In genomic region chr9:79847099-79847498, GRCm38 (mm10) we compare ENCODE assay signal across 27 mouse cellular contexts. TPM values are rescaled to one million over a fixed set of nuclear protein-coding genes. Genes with fewer than 3 reads are reported as not detected.
DNase-seq lines count a peak whose midpoint lies in the region; ATAC-seq lines count a peak whose summit lies in the region.
"Had no signal": no experiment of that assay in that cellular context is flagged by ENCODE, and none has a peak within 500 bp of the region (broad histone marks: within the 10 kb centered on the region; RNA-seq: fewer than 3 reads in every experiment).

No protein-coding gene starts in this region.

- no peak overlapping the region for H3K9ac ChIP-seq in midbrain, embryonic 11.5 days (ENCODE audit: low read length)
- H3K9ac ChIP-seq in midbrain, embryonic 16.5 days (ENCODE audit: low read depth, low read length), result no peak overlapping the region
- H3K9ac ChIP-seq: embryonic facial prominence, embryonic 12.5 days; forebrain, embryonic 13.5 days; forebrain, embryonic 15.5 days; forebrain, postnatal 0 days had no signal

- no peak overlapping the region for H3K4me2 ChIP-seq in midbrain, embryonic 11.5 days
- no peak overlapping the region for H3K4me2 ChIP-seq in midbrain, embryonic 16.5 days (ENCODE audit: low read length)
- H3K4me2 ChIP-seq: embryonic facial prominence, embryonic 12.5 days; forebrain, embryonic 13.5 days; forebrain, embryonic 15.5 days had no signal

- ATAC-seq in midbrain, embryonic 11.5 days (ENCODE audit: low FRiP score), result no peak
- ATAC-seq in midbrain, embryonic 16.5 days, result no peak
- 0 out of 2 replicates have a peak, but pooled peaks have one; percentile 22 for ATAC-seq in common myeloid progenitor, adult 5-6 weeks (replicated peaks; ENCODE audit: low read depth, poor library complexity, severe bottlenecking)
- peak; percentile 77 for ATAC-seq in megakaryocyte, adult 5-6 weeks (ENCODE audit: poor library complexity, severe bottlenecking)
- ATAC-seq in megakaryocyte-erythroid progenitor cell, adult 5-6 weeks (replicated peaks; ENCODE audit: low FRiP score, low TSS enrichment, poor library complexity, severe bottlenecking), result no peak
- ATAC-seq: activated CD4-positive, CD25-positive, alpha-beta regulatory T cell, adult 4 months; CD4-positive, CD25-positive, alpha-beta regulatory T cell, adult 4 months; forebrain, embryonic 13.5 days; forebrain, embryonic 15.5 days; forebrain, postnatal 0 days; Patski had no signal

- intact Hi-C loops in left cerebral cortex, postnatal 14 days (cut with DNase I), result no loop called here
- intact Hi-C loops in heart, postnatal 25 days (cut with DNase I), result no loop called here

- DNase-seq in midbrain, embryonic 11.5 days (ENCODE audit: low spot score, missing footprints), result peak; percentile 44
- no peak for DNase-seq in left cerebral cortex, postnatal 14 days (ENCODE audit: low spot score in 2 of 2)
- no peak for DNase-seq in heart, postnatal 25 days (ENCODE audit: low spot score)
- DNase-seq: adrenal gland, adult 2 months; adrenal gland, postnatal 10 days; adrenal gland, postnatal 25 days; B cell, adult 2 months; cerebellum, adult 11 months; cerebellum, adult 18-20 months; cerebellum, adult 8-10 months; cerebellum, adult 9-11 months; cerebellum, postnatal 14 days; cerebellum, postnatal 36 days; forebrain, postnatal 0 days had no signal

- H3K27me3 ChIP-seq in midbrain, embryonic 11.5 days (ENCODE audit: control insufficient read depth, insufficient read depth, low read length), result no peaks in the 10 kb centered on the region
- H3K27me3 ChIP-seq in midbrain, embryonic 16.5 days (ENCODE audit: control insufficient read depth, insufficient read depth, low read depth, low read length), result no peaks in the 10 kb centered on the region
- H3K27me3 ChIP-seq: CH12.LX; embryonic facial prominence, embryonic 12.5 days; forebrain, embryonic 13.5 days; forebrain, embryonic 15.5 days had no signal

- peaks cover 2% of the 10 kb centered on the region; the same call in 1 of the 2 replicates for H3K4me1 ChIP-seq in midbrain, embryonic 11.5 days (ENCODE audit: control insufficient read depth, insufficient read depth, low read length)
- H3K4me1 ChIP-seq in midbrain, embryonic 16.5 days (ENCODE audit: control insufficient read depth, insufficient read depth, low read length), result no peaks in the 10 kb centered on the region; the same call in 1 of the 2 replicates
- H3K4me1 ChIP-seq: embryonic facial prominence, embryonic 12.5 days; forebrain, embryonic 13.5 days; forebrain, embryonic 15.5 days had no signal

- no peak overlapping the region for H3K27ac ChIP-seq in midbrain, embryonic 11.5 days (ENCODE audit: low read depth, low read length)
- H3K27ac ChIP-seq in midbrain, embryonic 16.5 days (ENCODE audit: low read length), result no peak overlapping the region
- H3K27ac ChIP-seq: embryonic facial prominence, embryonic 10.5 days; embryonic facial prominence, embryonic 12.5 days; forebrain, embryonic 13.5 days; forebrain, embryonic 15.5 days had no signal

- no peaks in the 10 kb centered on the region for H3K36me3 ChIP-seq in midbrain, embryonic 11.5 days (ENCODE audit: control insufficient read depth, insufficient read depth, low read length)
- H3K36me3 ChIP-seq in midbrain, embryonic 16.5 days (ENCODE audit: control insufficient read depth, insufficient read depth, low read length), result no peaks in the 10 kb centered on the region
- H3K36me3 ChIP-seq: embryonic facial prominence, embryonic 10.5 days; embryonic facial prominence, embryonic 12.5 days; forebrain, embryonic 15.5 days; G1E had no signal

- H3K9me3 ChIP-seq in midbrain, embryonic 11.5 days (ENCODE audit: control insufficient read depth, low read length), result no peaks in the 10 kb centered on the region
- no peaks in the 10 kb centered on the region for H3K9me3 ChIP-seq in midbrain, embryonic 16.5 days (replicated peaks; ENCODE audit: control insufficient read depth, low read length, poor library complexity, severe bottlenecking)
- H3K9me3 ChIP-seq: embryonic facial prominence, embryonic 10.5 days; embryonic facial prominence, embryonic 12.5 days; forebrain, embryonic 13.5 days; forebrain, embryonic 15.5 days; G1E had no signal

- H3K4me3 ChIP-seq in midbrain, embryonic 11.5 days (ENCODE audit: low read depth, low read length), result no peak overlapping the region
- no peak overlapping the region for H3K4me3 ChIP-seq in midbrain, embryonic 16.5 days (ENCODE audit: low read depth, low read length)
- H3K4me3 ChIP-seq: embryonic facial prominence, embryonic 10.5 days; embryonic facial prominence, embryonic 12.5 days; forebrain, embryonic 13.5 days; forebrain, embryonic 15.5 days had no signal

RNA-seq across cellular contexts. Expression of gene Tmem30a, which starts 53.8 kb away (rescaled TPM):
- polyA plus RNA-seq in midbrain, embryonic 11.5 days (2014; fragmentation: Nextera tagmentation; extraction: Ambion mirVana), result 91.2 and 108 TPM in 2 replicates
- polyA plus RNA-seq in midbrain, embryonic 16.5 days (2015; fragmentation: Nextera tagmentation; extraction: Ambion mirVana), result 127 and 136 TPM in 2 replicates
- 75.4 and 86.1 TPM in 2 replicates for total RNA-seq in common myeloid progenitor, adult 5-6 weeks (2017)
- 89.2 and 111 TPM in 2 replicates for total RNA-seq in megakaryocyte, adult 5-6 weeks (2015)
- 118 and 122 TPM in 2 replicates for total RNA-seq in megakaryocyte, adult 5-6 weeks (2017)
- total RNA-seq in left cerebral cortex, postnatal 14 days (2021), result 100 to 1,000 TPM; 234 to 235 TPM
- total RNA-seq in heart, postnatal 25 days (2021), result 10 to 100 TPM; 53.8 to 60.6 TPM
- total RNA-seq in megakaryocyte-erythroid progenitor cell, adult 5-6 weeks (2014; fragmentation: Nextera tagmentation), result 26.5 and 32.2 TPM in 2 replicates
- total RNA-seq in megakaryocyte-erythroid progenitor cell, adult 5-6 weeks (2017), result 44.1 and 66.2 TPM in 2 replicates

Comparison
In these comparisons a context has a peak if more than half of its experiments do, and no peak if none do; other contexts are left out.
1. ATAC-seq: peak in common myeloid progenitor, adult 5-6 weeks (single experiment) and megakaryocyte, adult 5-6 weeks (single experiment); none in midbrain, embryonic 11.5 days (single experiment), midbrain, embryonic 16.5 days (single experiment) and megakaryocyte-erythroid progenitor cell, adult 5-6 weeks (single experiment).